Mouse (Mus musculus) heart, postnatal 36 days (tissue): ENCODE results near the gene Rps15. TPM values are rescaled to one million over a fixed set of nuclear protein-coding genes. Genes with fewer than 3 reads are reported as not detected.

Source experiments
- DNase-seq, 2 experiments: peaks; one replicate each; pipeline ENCODE4 v3.0.0; 2021 to 2022
- intact Hi-C: fragments of 180-260 bp; cut with DNase I; formaldehyde crosslinking; loops from one replicate; pipeline ENCODE4 v1.15.1; 2025
- total RNA-seq, 2 experiments: library from RNA; stranded (reverse); gene quantifications; 2 replicates each; pipeline ENCODE4 v1.2.3; 2021

Gene Rps15
- total RNA-seq, 2 experiments from 2014 or later = 748 to 777 TPM

DNA sequence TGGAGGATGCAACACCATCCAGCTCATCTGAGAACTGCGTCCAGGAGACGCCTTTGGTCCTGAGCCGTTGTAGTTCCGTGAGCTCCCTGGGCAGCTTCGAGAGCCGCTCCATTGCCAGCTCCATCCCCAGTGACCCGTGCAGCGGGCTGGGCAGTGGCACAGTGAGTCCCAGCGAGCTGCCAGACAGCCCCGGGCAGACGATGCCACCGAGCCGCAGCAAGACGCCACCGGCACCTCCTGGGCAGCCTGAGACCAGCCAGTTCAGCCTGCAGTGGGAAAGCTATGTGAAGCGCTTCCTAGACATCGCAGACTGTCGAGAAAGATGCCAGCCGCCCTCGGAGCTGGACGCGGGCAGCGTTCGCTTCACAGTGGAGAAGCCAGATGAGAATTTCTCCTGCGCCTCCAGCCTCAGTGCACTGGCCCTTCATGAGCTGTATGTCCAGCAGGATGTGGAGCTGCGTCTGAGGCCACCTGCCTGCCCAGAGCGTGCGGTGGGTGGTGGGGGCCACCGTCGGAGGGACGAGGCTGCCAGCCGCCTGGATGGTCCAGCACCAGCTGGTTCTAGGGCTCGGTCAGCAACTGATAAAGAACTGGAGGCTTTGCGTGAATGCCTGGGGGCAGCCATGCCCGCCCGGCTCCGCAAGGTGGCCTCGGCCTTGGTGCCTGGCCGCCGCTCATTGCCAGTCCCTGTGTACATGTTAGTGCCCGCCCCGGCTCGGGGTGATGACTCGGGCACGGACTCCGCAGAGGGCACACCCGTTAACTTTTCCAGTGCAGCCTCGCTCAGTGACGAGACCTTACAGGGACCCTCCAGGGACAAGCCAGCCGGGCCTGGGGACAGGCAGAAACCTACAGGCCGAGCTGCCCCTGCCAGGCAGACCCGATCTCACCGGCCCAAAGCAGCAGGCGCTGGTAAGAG is 20.6 kb downstream of the Rps15 start:
- no peak for DNase-seq
- intact Hi-C loops = no loop called here

DNA sequence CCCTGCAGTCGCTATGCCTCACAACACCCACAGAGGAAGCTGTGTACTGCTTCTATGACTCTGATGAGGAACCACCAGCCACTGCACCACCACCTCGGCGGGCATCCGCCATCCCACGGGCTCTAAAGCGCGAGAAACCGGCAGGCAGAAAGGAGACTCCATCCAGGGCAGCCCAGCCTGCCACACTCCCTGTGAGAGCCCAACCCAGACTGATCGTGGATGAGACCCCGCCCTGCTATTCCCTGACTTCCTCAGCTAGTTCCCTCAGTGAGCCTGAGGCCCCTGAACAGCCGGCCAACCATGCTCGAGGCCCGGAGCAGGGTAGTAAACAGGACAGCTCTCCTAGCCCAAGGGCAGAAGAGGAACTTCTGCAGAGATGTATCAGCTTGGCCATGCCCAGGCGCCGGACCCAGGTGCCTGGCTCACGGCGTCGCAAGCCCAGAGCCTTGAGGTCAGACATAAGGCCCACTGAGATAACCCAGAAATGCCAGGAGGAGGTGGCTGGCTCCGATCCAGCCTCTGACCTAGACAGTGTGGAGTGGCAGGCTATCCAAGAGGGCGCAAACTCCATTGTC is 21.5 kb downstream of the Rps15 start:
- intact Hi-C loops = no loop called here
- DNase-seq = no peak

DNA sequence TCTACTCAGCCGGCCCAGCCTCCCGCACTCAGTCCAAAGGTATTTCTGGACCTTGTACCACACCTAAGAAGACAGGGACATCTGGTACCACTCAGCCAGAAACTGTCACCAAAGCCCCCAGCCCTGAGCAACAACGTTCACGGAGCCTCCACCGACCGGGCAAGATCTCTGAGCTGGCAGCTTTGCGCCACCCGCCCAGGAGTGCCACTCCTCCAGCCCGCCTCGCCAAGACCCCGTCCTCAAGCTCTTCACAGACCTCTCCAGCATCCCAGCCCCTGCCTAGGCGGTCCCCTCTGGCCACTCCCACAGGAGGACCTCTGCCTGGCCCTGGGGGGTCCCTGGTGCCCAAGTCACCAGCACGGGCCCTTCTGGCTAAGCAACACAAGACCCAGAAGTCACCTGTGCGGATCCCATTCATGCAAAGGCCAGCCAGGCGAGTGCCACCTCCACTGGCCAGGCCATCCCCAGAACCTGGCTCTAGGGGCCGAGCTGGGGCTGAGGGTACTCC is 22.3 kb downstream of the Rps15 start:
- intact Hi-C loops = no loop called here
- no peak for DNase-seq

DNA sequence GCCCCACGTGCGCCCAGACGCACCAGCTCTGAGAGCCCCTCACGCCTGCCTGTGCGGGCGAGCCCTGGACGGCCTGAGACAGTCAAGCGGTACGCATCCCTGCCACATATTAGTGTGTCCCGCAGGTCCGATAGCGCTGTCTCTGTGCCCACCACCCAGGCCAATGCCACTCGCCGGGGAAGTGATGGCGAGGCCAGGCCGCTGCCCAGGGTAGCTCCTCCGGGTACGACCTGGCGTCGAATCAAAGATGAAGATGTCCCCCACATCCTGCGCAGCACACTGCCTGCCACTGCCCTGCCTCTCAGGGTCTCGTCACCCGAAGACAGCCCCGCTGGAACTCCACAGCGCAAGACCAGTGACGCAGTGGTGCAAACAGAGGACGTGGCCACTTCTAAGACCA is 23.1 kb downstream of the Rps15 start:
- intact Hi-C loops = no loop called here
- DNase-seq = no peak

DNA sequence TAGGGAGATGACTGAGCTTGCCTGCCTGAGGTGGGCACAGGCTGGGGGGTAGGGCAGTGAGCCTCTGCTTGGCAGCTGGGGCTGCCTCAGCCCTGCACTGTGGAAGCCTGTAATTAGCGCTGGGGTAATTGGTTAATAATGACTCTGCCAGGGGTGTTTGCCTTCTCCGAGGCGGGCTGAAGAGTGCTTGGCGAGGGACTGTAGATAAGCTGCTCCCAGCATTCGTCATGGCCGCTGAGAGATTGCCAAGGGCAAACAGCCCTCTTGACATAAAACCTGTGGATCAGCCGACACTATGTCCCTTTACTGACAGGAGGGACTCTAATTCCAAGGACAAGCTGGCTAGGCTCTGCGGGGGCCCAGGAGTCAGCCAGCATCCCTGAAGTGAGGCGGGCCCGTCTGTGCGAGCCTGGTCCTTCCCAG is 24.1 kb downstream of the Rps15 start:
- intact Hi-C loops = no loop called here
- DNase-seq = no peak

DNA sequence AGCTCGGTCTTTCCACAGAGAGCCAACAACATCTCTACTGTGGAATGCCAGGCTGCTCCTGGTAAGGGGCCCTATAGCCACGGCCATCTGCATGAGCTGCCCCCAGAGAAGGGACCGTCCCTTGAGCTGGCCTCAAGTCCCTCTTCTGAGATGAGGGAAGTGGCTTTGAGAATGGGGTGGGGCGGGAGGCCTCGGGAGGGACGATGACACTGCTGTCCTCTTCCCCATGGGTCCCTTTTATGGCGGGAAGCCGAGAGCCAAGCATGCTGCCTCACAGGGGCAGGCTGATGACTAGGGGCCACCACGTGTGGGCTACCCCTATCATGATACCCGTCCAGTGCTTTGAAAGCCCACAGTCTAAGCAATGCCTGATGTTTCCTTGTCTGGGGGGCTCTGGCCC is 24.8 kb downstream of the Rps15 start:
- intact Hi-C loops = no loop called here
- DNase-seq = no peak

DNA sequence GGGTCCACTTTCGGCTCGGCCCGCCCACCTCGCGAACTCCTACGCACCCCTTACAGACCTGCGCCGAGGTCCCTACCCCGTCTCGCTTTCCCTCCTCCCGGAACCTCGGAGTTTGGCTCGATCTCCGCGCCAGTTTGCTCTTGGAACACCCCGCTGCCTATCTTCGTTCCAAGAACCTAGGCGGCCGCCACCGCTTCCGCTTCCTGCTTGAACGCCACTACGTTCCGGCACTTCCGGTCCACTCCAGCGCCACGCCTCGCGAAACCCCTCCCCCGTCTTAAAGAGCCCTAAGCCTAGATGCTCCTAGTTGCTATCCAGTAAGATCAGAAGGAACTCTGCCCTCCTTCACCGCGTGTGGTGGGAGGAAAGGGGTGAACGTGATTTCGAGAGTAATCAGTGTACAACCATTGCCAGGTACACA is 28.1 kb downstream of the Rps15 start, which contains the start of gene 2310011J03Rik:
TSS of gene 2310011J03Rik (minus strand) at position 198 of the 421 bp plus-strand sequence.
- intact Hi-C loops = loop anchor here (2.0 kb wide), 1 partner anchor 26 kb away; the partner anchor contains the start of gene Apc2
- DNase-seq = peak; percentile 90 to 91

DNA sequence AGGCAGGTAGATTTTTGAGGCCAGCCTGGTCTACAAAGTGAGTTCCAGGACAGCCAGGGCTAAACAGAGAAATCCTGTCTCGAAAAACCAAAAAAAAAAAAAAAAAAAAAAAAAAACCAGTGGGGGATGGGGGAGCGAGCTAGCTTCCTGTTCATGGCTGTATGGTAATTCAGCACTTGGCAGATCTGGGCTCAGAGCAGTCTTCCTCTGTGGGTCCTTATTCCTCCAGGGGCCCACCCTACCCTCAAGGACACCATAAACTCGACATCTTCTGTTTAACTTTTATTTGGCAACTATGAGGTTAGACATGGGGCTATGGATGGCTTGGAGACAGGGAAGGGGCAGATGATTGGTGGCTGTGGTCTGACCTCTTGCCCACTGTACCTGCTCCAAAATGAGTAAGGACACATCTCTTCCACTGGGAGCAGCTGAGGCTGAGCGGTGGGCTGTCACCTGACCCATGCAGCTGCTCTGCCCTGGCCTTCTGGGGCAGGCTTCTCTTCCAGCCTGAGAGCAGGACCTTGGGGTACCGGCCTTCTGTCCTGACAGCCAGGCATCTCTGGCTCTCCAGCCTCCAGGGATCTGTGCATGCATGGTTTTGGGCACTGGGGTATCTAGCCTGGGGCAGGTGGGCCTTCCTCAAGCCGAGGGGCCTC is 28.9 kb downstream of the Rps15 start:
- intact Hi-C loops = loop anchor here (2.0 kb wide), 1 partner anchor 26 kb away; the partner anchor contains the start of gene Apc2
- no peak for DNase-seq

DNA sequence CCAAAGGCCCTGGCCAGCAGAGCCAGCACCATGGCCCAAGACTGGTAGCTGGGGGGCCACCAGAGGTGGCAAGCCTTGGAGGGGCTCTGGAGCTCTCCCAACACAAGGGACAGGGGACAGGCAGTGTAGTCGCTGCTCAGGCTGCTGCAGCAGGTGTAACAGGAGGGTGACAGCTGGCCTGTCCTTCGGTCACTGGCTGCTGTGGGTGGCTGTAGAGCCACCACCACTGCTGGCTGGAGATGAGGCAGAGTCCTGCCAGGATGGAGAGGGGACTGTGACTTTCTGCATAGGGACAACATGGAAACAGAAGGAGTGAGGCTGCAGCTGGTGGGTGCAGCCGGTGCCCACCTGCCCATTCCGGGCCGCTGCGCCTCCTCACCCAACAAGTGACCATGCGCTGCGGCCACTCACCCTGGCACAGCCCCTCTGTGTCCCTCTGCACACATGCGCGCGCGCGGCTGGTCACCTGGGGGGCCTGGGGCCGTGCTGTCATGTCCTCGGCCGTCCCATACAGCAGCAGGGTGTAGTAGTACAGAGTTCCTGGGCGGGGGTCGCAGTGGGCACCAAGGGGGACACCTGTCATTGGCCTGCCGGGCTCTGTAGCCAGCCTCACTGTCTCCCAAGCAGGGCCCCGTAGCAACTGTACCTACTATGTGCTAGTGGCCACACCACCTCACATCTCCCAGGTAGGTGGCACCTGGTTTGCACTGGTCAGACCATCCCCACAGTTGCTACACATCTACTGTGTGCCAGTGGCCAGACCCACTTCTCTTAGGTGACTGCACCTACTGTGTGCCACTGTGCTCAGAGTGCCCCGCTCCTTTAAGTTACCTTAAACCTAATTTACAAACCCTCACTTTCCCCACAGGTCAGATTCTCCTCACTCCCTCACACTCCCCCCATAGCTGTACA is 29.7 kb downstream of the Rps15 start:
- intact Hi-C loops = loop anchor here (2.0 kb wide), 1 partner anchor 27 kb away; the partner anchor contains the start of gene Apc2
- DNase-seq = no peak

DNA sequence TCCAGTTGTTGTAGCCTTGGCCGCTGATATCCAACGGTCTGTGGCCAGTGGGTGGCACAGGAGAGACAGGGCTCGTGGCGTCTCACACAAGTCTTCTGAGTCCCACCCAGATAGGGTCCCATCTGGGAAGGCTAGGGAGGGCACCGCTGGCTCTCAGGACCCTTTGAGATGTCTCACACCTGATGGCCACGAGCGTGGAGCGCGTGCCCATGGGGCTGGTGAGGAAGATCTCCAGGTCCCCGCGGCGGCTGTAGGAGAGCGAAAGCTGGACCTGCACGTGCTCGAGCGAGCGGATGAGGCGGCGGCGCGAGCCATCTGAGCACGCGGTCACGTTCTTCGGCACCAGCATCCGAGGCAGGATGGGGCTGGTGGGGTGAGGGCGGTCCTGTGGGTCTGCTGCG is 30.6 kb downstream of the Rps15 start:
- intact Hi-C loops = no loop called here
- peak in 1 of 2 experiments; percentile 48 for DNase-seq

DNA sequence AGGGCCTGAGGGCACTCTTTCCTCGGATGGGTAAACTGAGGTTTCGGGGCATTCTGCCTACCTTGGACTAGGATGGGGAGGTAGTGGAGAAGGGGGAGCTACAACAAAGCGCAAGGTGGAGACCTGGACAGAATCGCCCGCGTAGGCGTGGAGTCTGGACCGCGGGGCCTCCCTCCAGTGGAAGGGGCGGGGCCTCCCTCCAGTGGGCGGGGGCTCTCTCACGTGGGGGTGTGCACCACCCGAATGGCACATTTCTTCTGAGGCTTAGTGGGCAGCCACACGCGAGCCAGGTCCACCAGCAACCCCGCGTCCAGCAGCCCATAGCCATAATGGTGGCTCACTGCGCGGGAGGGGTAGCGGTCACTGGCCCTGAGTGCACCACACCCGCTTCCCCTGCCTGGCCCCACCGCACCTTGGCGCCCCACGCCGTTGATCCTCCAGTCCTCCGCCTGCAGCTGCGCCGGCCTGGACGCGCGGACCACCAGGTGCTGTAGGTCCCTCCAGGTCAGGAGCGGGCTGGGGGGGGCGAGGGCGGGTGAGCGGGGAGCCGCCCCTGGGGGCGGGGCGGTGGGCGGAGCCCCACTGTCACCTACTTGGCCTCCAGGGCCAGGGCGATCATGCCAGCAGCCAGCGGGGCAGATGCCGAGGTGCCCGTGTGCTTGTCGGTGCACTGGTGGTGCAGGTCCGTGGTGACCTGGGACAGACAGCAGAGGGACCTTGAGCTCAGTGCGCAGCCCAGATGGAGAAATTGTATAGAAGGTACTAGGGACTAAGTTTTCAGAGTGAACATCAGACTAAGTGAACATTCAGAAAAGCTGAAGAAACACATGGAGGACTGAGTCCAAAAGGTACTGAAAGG is 31.2 kb downstream of the Rps15 start:
- intact Hi-C loops = no loop called here
- DNase-seq = peak; percentile 74 to 77

DNA sequence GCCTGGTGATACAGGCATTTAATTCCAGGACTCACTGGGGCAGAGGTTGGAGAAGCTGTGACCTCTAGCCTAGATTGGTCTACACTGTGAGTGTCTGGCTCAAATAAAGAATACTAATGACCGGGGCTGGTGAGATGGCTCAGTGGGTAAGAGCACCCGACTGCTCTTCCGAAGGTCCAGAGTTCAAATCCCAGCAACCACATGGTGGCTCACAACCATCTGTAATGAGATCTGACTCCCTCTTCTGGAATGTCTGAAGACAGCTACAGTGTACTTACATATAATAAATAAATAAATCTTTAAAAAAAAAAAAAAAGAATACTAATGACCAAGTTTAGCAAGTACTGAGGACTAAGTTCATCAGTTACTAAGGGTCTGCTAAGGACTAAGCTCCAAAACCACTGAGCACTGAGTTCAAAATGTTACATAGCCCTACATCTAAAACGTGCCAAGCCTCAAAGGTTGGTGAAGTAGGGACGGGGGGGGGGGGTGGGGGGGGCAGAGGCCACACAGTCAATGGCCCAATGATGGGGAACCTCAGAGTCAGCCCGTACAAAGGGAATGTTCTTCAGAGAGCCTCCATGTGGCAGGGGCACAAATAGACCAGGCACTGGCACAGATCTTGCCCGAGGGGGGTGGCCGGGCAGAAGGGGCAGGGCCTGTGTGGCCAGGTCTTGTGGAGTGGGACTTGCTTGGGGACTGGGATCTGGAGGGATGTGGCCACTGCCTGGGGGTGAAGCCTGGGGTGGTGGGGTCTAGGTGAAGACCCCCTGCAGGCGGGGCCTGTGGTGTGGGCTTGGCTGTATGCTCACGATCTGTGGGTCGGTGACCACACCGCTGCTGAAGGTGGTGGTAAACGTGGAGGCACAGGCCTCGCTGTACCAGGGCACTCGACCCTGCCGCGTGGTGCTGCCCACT is 32.1 kb downstream of the Rps15 start:
- intact Hi-C loops = no loop called here
- DNase-seq = no peak

DNA sequence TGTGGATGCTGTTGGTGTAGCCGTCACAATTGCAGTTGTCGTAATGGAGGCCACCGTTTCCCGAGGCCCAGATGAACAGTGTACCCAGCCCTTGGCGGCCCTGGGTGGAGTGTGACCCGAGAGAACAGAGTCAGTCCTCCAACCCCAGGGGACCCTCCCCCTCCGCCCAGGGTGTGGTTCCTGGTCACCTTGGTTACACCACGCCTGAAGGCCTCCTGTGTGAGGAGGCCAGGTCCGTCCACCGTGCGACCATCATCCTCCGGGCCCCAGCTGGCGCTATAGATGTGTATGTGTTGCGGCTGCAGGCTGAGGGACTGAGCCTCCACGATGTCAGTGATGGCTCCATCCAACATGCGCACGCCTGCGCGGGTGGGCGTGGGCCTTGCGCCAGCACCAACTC is 32.8 kb downstream of the Rps15 start:
- intact Hi-C loops = no loop called here
- DNase-seq = no peak

DNA sequence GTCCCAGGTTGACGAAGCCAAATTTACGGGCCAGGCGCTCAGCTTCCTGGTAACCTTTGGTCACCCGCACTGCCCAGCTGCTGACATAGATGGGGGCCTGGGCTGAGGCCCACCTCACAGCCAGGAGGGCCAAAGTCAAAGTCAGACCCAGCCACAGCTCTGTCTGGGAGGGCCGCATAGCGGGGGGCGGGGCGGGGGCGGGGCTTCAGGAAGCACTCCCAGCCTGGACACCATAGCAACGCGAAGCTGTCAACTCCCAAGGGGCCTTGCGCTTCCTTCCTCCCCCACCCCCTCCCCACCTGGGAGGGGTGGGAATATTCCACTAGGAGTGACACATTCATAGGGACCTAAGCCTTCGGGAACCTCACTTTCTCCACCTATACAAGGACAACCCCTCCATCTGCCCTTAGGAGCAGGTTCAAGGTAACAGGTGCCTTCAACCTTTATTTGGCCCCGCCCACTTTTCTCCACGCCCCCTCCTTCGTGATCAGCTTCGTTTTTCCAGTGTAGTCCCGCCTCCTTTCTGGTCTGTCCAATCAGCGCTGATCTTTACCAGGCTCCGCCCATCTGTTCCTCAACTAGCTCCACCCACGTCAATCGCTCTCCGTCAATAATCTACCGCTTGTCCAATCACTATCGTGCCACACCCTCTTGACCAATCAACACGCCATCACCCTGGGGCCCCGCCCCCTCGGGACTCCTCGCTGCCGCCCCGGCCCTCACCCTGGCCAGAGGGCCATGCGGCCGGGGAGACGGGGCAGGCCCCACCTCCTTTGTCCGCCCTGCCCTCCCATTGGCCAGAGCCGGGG is 37.2 kb downstream of the Rps15 start, which contains the start of the genes Pcsk4 and Reep6:
TSS of gene Pcsk4 (minus strand) at position 226 of the 809 bp plus-strand sequence.
TSS of gene Reep6 (plus strand) at position 681 of the 809 bp plus-strand sequence.
- DNase-seq = peak; percentile 85 to 86
- intact Hi-C loops = no loop called here

DNA sequence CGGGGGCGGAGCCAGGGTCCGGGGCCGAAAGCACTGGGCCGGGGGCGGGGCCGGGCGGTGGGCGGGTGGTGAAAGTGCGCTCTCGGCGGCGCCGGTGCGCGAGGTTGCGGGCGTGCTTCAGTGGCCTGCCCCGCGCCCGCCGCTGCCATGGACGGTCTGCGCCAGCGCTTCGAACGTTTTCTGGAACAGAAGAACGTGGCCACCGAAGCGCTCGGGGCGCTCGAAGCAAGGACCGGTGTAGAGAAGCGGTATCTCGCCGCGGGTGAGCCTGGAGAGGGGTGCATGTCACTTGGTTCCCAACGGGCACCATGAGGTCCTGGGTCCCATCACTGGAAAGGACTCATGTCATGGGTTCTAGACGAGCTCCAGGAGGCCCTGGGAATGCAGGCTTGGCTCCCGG is 37.8 kb downstream of the Rps15 start:
- intact Hi-C loops = no loop called here
- no peak for DNase-seq

DNA sequence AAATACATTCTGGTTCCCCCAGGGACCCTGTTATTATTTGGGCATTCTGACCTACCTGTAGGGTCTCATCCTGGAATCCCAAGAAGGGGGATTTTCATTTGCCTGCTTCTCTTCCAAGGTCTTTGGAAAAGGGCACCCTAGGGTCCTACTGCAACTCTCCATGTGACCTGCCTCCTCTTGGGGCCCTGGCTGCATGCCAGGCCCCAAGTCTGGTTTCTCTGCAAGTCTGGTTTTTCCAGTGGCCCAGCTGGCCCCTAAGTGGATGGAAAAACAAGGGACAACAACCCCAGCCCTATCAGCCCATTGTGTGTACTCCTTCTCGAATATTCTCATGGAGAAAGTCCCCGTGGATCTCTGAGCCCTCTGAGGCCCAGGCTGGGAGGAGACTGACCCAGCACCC is 38.6 kb downstream of the Rps15 start:
- DNase-seq = no peak
- intact Hi-C loops = no loop called here
